Mouse (Mus musculus): ENCODE data around the gene Dhrs9. TPM values are rescaled to one million over a fixed set of nuclear protein-coding genes. Genes with fewer than 3 reads are reported as not detected.
A peak's percentile ranks its signal among the peaks of the same experiment; 100 is the strongest.
"Not testable (repeated sequence)": the region's sequence is repeated elsewhere in the genome, so short reads cannot be mapped to it uniquely, and the experiment has no call there.

Gene Dhrs9
- 0.20 and 0.29 TPM in 2 replicates for polyA plus RNA-seq (2012; rRNA removed)

- no peaks in the 10 kb centered on the region for H3K27me3 ChIP-seq (ENCODE audit: control insufficient read depth, insufficient read depth, low read length)
- H3K4me3 ChIP-seq (ENCODE audit: extremely low read depth, insufficient read depth, insufficient read length) = no peak within 1 kb of the TSS
- WGBS = 8% methylated on average over 13 of the region's 13 CpGs
- no peaks in the 10 kb centered on the region for H3K36me3 ChIP-seq (ENCODE audit: control insufficient read depth, insufficient read depth, low read length)
- no peaks in the 10 kb centered on the region; the same call in 1 of the 2 replicates for H3K4me1 ChIP-seq (ENCODE audit: control insufficient read depth, insufficient read depth, insufficient read length)
- no peak for TF ChIP-seq CTCF (IDR thresholded peaks at IDR 0.05; ENCODE audit: extremely low read depth, insufficient read depth, insufficient read length, insufficient replicate concordance)
- no peak within 1 kb of the TSS for H3K27ac ChIP-seq (ENCODE audit: insufficient read depth, low read length)
- peak; percentile 4 to 39 for DNase-seq (ENCODE audit: low read depth in 1 of 2, low spot score in 2 of 2)
Observed at GRCm38 (mm10) chr2:69380281-69380680, at the start of gene Dhrs9. TSS of gene Dhrs9 (plus strand) at chr2:69380445.

GRCm38 (mm10) chr2:69331523-69331922 is 48.7 kb upstream of the Dhrs9 start:
- not testable (repeated sequence) for H3K4me1 ChIP-seq (ENCODE audit: control insufficient read depth, insufficient read depth, insufficient read length); H3K27me3 ChIP-seq (ENCODE audit: control insufficient read depth, insufficient read depth, low read length); H3K4me3 ChIP-seq (ENCODE audit: extremely low read depth, insufficient read depth, insufficient read length); H3K36me3 ChIP-seq (ENCODE audit: control insufficient read depth, insufficient read depth, low read length); H3K27ac ChIP-seq (ENCODE audit: insufficient read depth, low read length); DNase-seq (ENCODE audit: low read depth in 1 of 2, low spot score in 2 of 2)
- 86% methylated on average over 6 of the region's 6 CpGs for WGBS

- Histone ChIP-seq H3K27me3 (ENCODE audit: control insufficient read depth, insufficient read depth, low read length) (no peaks in the 10 kb centered on the region), H3K4me3 (ENCODE audit: extremely low read depth, insufficient read depth, insufficient read length) (no peak overlapping the region), H3K36me3 (ENCODE audit: control insufficient read depth, insufficient read depth, low read length) (no peaks in the 10 kb centered on the region), H3K27ac (ENCODE audit: insufficient read depth, low read length) (no peak overlapping the region), H3K4me1 (ENCODE audit: control insufficient read depth, insufficient read depth, insufficient read length) (no peaks in the 10 kb centered on the region)
- 85% methylated on average over 6 of the region's 6 CpGs for WGBS
- DNase-seq (ENCODE audit: low read depth in 1 of 2, low spot score in 2 of 2) = no peak
- TF ChIP-seq CTCF (IDR thresholded peaks at IDR 0.05; ENCODE audit: extremely low read depth, insufficient read depth, insufficient read length, insufficient replicate concordance) (no peak), POLR2A (IDR thresholded peaks at IDR 0.05; ENCODE audit: low read depth, low read length) (no peak)
Observed at GRCm38 (mm10) chr2:69341506-69341905, 38.7 kb upstream of the Dhrs9 start.

GRCm38 (mm10) chr2:69342496-69343221 is 37.6 kb upstream of the Dhrs9 start, which contains the start of gene Abcb11:
TSS of gene Abcb11 (minus strand) at chr2:69342616.
- Histone ChIP-seq H3K36me3 (ENCODE audit: control insufficient read depth, insufficient read depth, low read length) (no peaks in the 10 kb centered on the region), H3K27me3 (ENCODE audit: control insufficient read depth, insufficient read depth, low read length) (no peaks in the 10 kb centered on the region), H3K4me1 (ENCODE audit: control insufficient read depth, insufficient read depth, insufficient read length) (no peaks in the 10 kb centered on the region), H3K27ac (ENCODE audit: insufficient read depth, low read length) (no peak within 1 kb of the TSS), H3K4me3 (ENCODE audit: extremely low read depth, insufficient read depth, insufficient read length) (no peak within 1 kb of the TSS)
- DNase-seq (ENCODE audit: low read depth in 1 of 2, low spot score in 2 of 2) = no peak
- 87% methylated on average over 9 of the region's 9 CpGs for WGBS
- TF ChIP-seq CTCF (IDR thresholded peaks at IDR 0.05; ENCODE audit: extremely low read depth, insufficient read depth, insufficient read length, insufficient replicate concordance) (no peak), POLR2A (IDR thresholded peaks at IDR 0.05; ENCODE audit: low read depth, low read length) (no peak)

GRCm38 (mm10) chr2:69355402-69355801 is 24.8 kb upstream of the Dhrs9 start:
- not testable (repeated sequence) for H3K27ac ChIP-seq (ENCODE audit: insufficient read depth, low read length); H3K4me3 ChIP-seq (ENCODE audit: extremely low read depth, insufficient read depth, insufficient read length); DNase-seq (ENCODE audit: low read depth in 1 of 2, low spot score in 2 of 2); H3K4me1 ChIP-seq (ENCODE audit: control insufficient read depth, insufficient read depth, insufficient read length); H3K36me3 ChIP-seq (ENCODE audit: control insufficient read depth, insufficient read depth, low read length); H3K27me3 ChIP-seq (ENCODE audit: control insufficient read depth, insufficient read depth, low read length)

GRCm38 (mm10) chr2:69364831-69365230 is 15.4 kb upstream of the Dhrs9 start:
- DNase-seq (ENCODE audit: low read depth in 1 of 2, low spot score in 2 of 2) = no peak
- Histone ChIP-seq H3K27ac (ENCODE audit: insufficient read depth, low read length) (no peak overlapping the region), H3K4me1 (ENCODE audit: control insufficient read depth, insufficient read depth, insufficient read length) (no peaks in the 10 kb centered on the region), H3K36me3 (ENCODE audit: control insufficient read depth, insufficient read depth, low read length) (no peaks in the 10 kb centered on the region), H3K27me3 (ENCODE audit: control insufficient read depth, insufficient read depth, low read length) (no peaks in the 10 kb centered on the region), H3K4me3 (ENCODE audit: extremely low read depth, insufficient read depth, insufficient read length) (no peak overlapping the region)
- 76% methylated on average over 2 of the region's 2 CpGs for WGBS
- TF ChIP-seq CTCF (IDR thresholded peaks at IDR 0.05; ENCODE audit: extremely low read depth, insufficient read depth, insufficient read length, insufficient replicate concordance) = no peak
- no peak for TF ChIP-seq POLR2A (IDR thresholded peaks at IDR 0.05; ENCODE audit: low read depth, low read length)

- WGBS = 83% methylated on average over 1 of the region's 1 CpGs
- no peak overlapping the region for H3K27ac ChIP-seq (ENCODE audit: insufficient read depth, low read length)
Observed at GRCm38 (mm10) chr2:69365275-69365674, 15.0 kb upstream of the Dhrs9 start.

More at GRCm38 (mm10) chr2:69365275-69365674, 15.0 kb upstream of the Dhrs9 start:
- Histone ChIP-seq H3K4me3 (ENCODE audit: extremely low read depth, insufficient read depth, insufficient read length) (no peak overlapping the region), H3K27me3 (ENCODE audit: control insufficient read depth, insufficient read depth, low read length) (no peaks in the 10 kb centered on the region), H3K4me1 (ENCODE audit: control insufficient read depth, insufficient read depth, insufficient read length) (no peaks in the 10 kb centered on the region), H3K36me3 (ENCODE audit: control insufficient read depth, insufficient read depth, low read length) (no peaks in the 10 kb centered on the region)
- TF ChIP-seq CTCF (IDR thresholded peaks at IDR 0.05; ENCODE audit: extremely low read depth, insufficient read depth, insufficient read length, insufficient replicate concordance) (no peak), POLR2A (IDR thresholded peaks at IDR 0.05; ENCODE audit: low read depth, low read length) (no peak)
- DNase-seq (ENCODE audit: low read depth in 1 of 2, low spot score in 2 of 2) = no peak
